6 mouse cellular contexts compared by ENCODE assay signal in genomic region chr2:73060259-73060585, GRCm38 (mm10).
"Had no signal": no experiment of that assay in that cellular context is flagged by ENCODE, and none has a peak within 500 bp of the region (broad histone marks: within the 10 kb centered on the region; RNA-seq: fewer than 3 reads in every experiment).

No protein-coding gene starts in this region.

- H3K36me3 ChIP-seq: limb, embryonic 15.5 days; liver, embryonic 12.5 days; midbrain, embryonic 12.5 days had no signal

- H3K4me1 ChIP-seq: midbrain, embryonic 12.5 days had no signal

- H3K27ac ChIP-seq: limb, embryonic 15.5 days; midbrain, embryonic 12.5 days had no signal

- H3K9me3 ChIP-seq: limb, embryonic 15.5 days; liver, embryonic 12.5 days; midbrain, embryonic 12.5 days had no signal

- H3K9ac ChIP-seq: limb, embryonic 15.5 days; liver, embryonic 12.5 days; lung, embryonic 14.5 days; midbrain, embryonic 12.5 days had no signal

- ATAC-seq: liver, embryonic 12.5 days; midbrain, embryonic 16.5 days had no signal

- H3K4me2 ChIP-seq: limb, embryonic 15.5 days; lung, embryonic 14.5 days; midbrain, embryonic 12.5 days had no signal

- DNase-seq: thymus, adult 18-20 months had no signal

- H3K27me3 ChIP-seq: limb, embryonic 15.5 days had no signal

- H3K4me3 ChIP-seq: limb, embryonic 15.5 days; liver, embryonic 12.5 days; midbrain, embryonic 12.5 days had no signal
